Mouse (Mus musculus) liver, adult 2 months (tissue): ENCODE data around the gene Slc2a4.
A peak's percentile ranks its signal among the peaks of the same experiment; 100 is the strongest.

ENCODE experiments used
- CTCF ChIP-seq: fragments of 200-500 bp; IDR thresholded peaks from 2 replicates; pipeline ENCODE4 v1.5.1; 2011; ENCODE audit warnings: low read depth, low read length, control low read depth
- POLR2A ChIP-seq: fragments of 200-500 bp; IDR thresholded peaks from 2 replicates; pipeline ENCODE4 v1.6.1; 2011; ENCODE audit warnings: low read length, control low read depth; ENCODE audit not compliant: insufficient read depth; ENCODE audit errors: extremely low read depth

DNA sequence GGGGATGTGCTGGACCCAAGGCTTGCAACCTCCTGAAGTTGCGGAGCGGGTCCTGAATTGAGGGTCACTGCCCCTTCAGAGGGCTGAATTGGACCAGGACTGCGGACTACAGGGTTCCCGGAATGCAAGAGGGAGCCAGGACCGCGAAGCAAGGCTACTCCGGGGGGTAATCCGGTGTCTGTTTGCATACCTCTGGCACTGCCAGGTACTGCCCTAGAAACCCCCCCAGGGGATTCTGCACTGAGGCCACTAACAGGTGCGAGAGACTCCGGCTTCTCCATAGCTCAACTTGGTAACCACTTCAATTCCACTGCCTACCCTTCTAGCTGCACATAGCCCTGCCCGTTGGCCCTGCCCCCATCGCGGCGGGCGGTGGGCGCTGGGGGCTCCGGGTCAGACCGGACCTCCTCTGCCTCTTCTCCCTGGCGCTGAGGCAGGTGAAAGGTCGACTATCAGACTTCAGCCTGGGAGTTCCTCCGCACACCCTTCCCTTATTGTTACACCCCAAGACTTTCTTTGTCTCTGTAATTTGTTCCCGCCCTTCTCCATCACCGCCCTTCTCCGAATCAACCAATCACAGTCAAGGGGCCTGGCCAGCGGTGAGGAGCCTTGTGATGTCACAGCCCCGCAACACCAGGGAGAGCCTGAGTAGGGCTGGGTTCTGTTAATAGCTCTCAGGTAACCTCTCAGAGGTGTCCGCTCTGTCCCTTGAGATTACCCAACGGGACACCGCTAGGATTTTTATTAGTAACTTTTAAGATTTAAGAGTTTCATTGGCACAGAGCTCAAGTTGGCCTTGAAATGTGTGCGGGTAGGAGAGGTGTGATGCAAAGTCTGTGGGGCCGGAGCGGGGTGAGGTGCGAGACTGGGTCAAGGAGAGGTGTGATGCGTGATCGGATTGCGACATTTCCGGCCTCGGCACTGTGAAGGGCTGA is 47.2 kb downstream of the Slc2a4 start, which contains the start of the genes 2810408A11Rik and Neurl4:
- TF ChIP-seq CTCF (no peak), POLR2A (0 out of 2 replicates have a peak, but pooled peaks have one; percentile 37)
